Mouse (Mus musculus): ENCODE measurements at regions not wholly inside any gene's neighbourhood (a gene's known extent, or its start where the extent isn't known, plus 50 kb on each side); places are given as distances from the start of the nearest gene placed in this dataset.

DNA sequence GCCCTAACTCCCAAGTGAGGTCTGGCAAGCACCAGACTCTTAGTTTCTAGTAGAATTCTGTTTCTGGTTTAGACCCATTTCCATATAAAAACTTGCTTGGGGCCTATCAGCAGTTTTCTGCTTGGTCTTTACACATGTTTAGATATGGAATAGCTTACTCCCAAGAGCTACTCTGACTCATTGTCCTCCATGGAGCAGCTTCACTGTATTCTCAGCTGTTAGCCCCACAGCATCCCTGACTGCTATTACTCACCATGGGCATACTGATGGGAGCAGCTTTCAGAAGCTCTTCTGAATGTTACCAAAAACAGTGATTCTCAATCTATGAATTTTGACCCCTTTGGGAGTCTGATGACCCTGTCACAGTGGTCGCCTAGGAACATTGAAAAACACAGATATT is 630.1 kb upstream of the 4930452B06Rik start:
- Histone ChIP-seq H3K4me3 (ENCODE audit: low read depth, low read length) (no peak overlapping the region), H3K4me2 (ENCODE audit: low read length) (no peak overlapping the region), H3K27ac (ENCODE audit: low read depth, low read length) (no peak overlapping the region), H3K9me3 (replicated peaks; ENCODE audit: control insufficient read depth, low read length) (no peaks in the 10 kb centered on the region), H3K27me3 (replicated peaks; ENCODE audit: control insufficient read depth, insufficient read depth, low read length) (no peaks in the 10 kb centered on the region), H3K4me1 (ENCODE audit: control insufficient read depth, insufficient read depth, low read length) (no peaks in the 10 kb centered on the region), H3K36me3 (ENCODE audit: control insufficient read depth, insufficient read depth, low read length) (no peaks in the 10 kb centered on the region), H3K9ac (ENCODE audit: low read length) (no peak overlapping the region)
- ATAC-seq (no peak), DNase-seq (ENCODE audit: low spot score) (no peak)
- WGBS, result 83% methylated on average over 1 of the region's 1 CpGs

DNA sequence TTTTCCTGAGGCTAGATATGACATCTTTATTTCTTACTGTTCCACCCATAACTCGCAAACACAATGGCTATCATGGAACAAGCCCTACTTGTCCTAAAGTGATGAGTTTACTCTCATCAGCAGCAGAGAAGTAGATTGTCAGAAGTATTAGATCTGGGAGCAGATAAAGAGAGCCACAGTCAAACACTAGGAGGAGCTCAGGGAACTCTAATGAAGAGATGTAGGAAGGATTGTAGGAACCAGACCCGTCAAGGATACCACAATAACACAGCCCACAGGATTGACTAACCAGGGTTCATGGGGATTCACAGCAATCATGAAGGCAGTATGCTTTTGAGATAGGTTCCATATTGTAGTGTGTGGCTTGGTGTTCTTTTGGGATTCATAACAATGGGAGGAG is 628.5 kb upstream of the 4930452B06Rik start:
- Histone ChIP-seq H3K4me2 (ENCODE audit: low read length) (no peak overlapping the region), H3K27me3 (replicated peaks; ENCODE audit: control insufficient read depth, insufficient read depth, low read length) (no peaks in the 10 kb centered on the region), H3K9me3 (replicated peaks; ENCODE audit: control insufficient read depth, low read length) (no peaks in the 10 kb centered on the region), H3K4me1 (ENCODE audit: control insufficient read depth, insufficient read depth, low read length) (no peaks in the 10 kb centered on the region), H3K4me3 (ENCODE audit: low read depth, low read length) (no peak overlapping the region), H3K27ac (ENCODE audit: low read depth, low read length) (no peak overlapping the region), H3K36me3 (ENCODE audit: control insufficient read depth, insufficient read depth, low read length) (no peaks in the 10 kb centered on the region), H3K9ac (ENCODE audit: low read length) (no peak overlapping the region)
- WGBS, result 84% methylated on average over 2 of the region's 2 CpGs
- DNase-seq (ENCODE audit: low spot score), result no peak
- no peak for ATAC-seq

DNA sequence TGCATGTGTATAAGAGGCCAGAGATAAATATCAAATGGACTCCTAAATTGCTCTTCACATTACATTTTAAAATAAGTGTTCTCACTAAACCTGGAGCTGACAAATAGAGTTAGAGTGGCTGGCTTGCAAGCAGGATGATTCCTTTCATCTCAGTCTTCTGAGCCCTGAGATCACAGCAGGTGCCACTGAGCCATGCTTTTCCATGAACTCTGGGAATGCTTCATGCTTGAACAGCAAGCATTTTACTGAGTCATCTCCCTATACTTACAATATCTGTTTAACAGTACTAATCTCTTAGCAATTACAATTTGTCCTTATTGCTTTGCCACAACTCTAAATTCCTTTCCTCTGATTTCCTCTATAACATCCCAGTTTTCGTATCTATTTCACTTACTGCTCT is 622.1 kb upstream of the 4930452B06Rik start:
- ATAC-seq, result no peak
- H3K4me2 ChIP-seq (ENCODE audit: low read length), result no peak overlapping the region
- no peak overlapping the region for H3K27ac ChIP-seq (ENCODE audit: low read depth, low read length)
- H3K9ac ChIP-seq (ENCODE audit: low read length), result no peak overlapping the region
- no peaks in the 10 kb centered on the region for H3K4me1 ChIP-seq (ENCODE audit: control insufficient read depth, insufficient read depth, low read length)
- no peaks in the 10 kb centered on the region for H3K9me3 ChIP-seq (replicated peaks; ENCODE audit: control insufficient read depth, low read length)
- H3K4me3 ChIP-seq (ENCODE audit: low read depth, low read length), result no peak overlapping the region
- no peaks in the 10 kb centered on the region for H3K36me3 ChIP-seq (ENCODE audit: control insufficient read depth, insufficient read depth, low read length)
- 76% methylated on average over 1 of the region's 1 CpGs for WGBS
- H3K27me3 ChIP-seq (replicated peaks; ENCODE audit: control insufficient read depth, insufficient read depth, low read length), result no peaks in the 10 kb centered on the region
- no peak for DNase-seq (ENCODE audit: low spot score)

DNA sequence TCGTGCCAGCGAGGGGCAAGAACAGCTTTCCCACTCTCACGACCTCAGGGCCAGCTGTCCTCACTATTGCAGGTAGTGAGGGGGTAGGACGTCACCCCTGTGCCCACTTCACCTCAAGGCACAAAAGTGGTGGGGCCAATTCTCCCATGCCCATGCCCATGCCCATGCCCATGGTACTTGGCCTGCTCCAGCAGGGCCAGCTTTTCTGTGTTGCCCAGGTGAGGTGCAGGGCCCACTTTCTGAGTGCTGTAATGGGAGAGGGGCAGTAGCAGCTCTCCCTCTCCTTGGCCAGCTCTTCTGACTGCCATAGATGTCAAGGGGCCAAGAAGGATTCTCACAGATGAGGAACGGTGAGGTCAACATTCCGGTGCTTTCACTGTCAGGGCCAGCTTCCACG is 619.6 kb upstream of the 4930452B06Rik start:
- Histone ChIP-seq H3K27ac (ENCODE audit: low read depth, low read length) (no peak overlapping the region), H3K27me3 (replicated peaks; ENCODE audit: control insufficient read depth, insufficient read depth, low read length) (no peaks in the 10 kb centered on the region), H3K9me3 (replicated peaks; ENCODE audit: control insufficient read depth, low read length) (no peaks in the 10 kb centered on the region), H3K4me3 (ENCODE audit: low read depth, low read length) (no peak overlapping the region), H3K4me2 (ENCODE audit: low read length) (no peak overlapping the region), H3K36me3 (ENCODE audit: control insufficient read depth, insufficient read depth, low read length) (no peaks in the 10 kb centered on the region), H3K4me1 (ENCODE audit: control insufficient read depth, insufficient read depth, low read length) (no peaks in the 10 kb centered on the region), H3K9ac (ENCODE audit: low read length) (no peak overlapping the region)
- DNase-seq (ENCODE audit: low spot score) (no peak), ATAC-seq (no peak)
- WGBS, result 89% methylated on average over 7 of the region's 7 CpGs

DNA sequence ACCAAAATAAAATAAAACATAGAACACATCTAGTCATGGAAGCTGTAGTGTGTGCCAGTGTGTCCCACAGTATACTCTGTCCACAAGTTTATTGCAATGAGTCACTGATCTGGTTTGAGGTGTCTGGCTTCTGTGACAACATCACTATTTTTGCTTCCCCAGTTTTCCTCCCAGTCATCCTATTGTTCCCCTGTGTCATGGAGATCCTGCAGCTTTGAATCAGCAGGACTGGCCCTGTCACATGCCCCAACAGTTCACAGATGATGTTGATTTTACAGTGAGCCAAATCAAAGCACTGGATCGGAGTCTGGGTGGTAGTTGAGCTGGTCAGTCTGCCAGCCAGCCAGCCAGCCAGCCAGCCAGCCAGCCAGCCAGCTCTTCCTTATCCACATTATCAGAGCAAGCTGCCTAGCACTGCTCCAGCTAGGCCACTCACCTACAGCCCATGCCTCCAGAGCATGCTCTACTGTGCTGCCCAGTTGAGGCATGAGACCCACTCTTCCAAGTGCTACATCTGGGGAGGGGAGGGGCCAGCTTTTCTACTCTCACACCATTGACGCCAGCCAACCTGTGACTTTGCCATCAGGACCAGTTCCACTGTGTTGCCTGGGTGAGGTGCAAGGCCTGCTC is 619.1 kb upstream of the 4930452B06Rik start:
- 87% methylated on average over 2 of the region's 2 CpGs for WGBS
- Histone ChIP-seq H3K4me1 (ENCODE audit: control insufficient read depth, insufficient read depth, low read length) (no peaks in the 10 kb centered on the region), H3K4me3 (ENCODE audit: low read depth, low read length) (no peak overlapping the region), H3K36me3 (ENCODE audit: control insufficient read depth, insufficient read depth, low read length) (no peaks in the 10 kb centered on the region), H3K27me3 (replicated peaks; ENCODE audit: control insufficient read depth, insufficient read depth, low read length) (no peaks in the 10 kb centered on the region), H3K9me3 (replicated peaks; ENCODE audit: control insufficient read depth, low read length) (no peaks in the 10 kb centered on the region), H3K4me2 (ENCODE audit: low read length) (no peak overlapping the region), H3K9ac (ENCODE audit: low read length) (no peak overlapping the region), H3K27ac (ENCODE audit: low read depth, low read length) (no peak overlapping the region)
- DNase-seq (ENCODE audit: low spot score) (no peak), ATAC-seq (no peak)

DNA sequence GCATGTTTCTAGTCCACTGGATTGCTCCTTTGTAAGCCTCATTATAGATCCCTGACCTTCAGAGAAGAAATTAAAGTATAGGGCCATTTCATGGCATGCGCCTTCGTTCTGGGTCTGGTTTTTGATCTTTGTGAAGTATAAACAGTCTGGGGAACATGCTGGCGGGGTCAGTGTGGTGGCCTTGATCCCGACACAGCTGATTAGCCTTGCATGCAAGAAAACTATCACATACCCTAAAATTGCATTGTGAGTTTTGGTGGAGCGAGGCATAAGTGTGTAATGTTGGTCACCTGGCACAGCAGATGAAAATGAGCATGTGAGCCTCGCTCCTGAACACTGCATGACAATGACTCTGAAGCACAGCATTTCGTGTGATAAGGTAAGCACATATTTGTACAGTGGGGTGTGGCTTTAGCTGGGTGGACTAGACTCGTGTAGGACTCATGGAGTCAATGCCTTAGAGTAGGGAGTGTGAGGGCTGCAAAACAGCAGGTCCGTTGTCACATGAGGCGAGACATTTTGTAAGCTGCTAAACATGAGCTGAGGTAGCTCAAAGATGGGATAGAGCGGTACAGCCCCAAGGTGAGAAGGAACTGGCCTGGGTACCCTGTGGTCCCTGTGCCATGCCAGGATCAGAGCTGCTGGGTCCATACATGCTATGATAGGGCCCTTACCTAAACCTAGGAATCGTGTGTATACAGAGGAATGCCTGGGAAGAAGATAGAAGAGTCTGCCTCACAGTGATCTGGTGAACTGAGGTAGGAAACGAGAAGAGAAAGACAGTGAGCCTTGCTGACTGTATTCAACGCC is 601.4 kb upstream of the 4930452B06Rik start:
- H3K27ac ChIP-seq (ENCODE audit: low read depth, low read length), result no peak overlapping the region
- WGBS, result 85% methylated on average over 14 of the region's 14 CpGs
- ATAC-seq, result no peak

DNA sequence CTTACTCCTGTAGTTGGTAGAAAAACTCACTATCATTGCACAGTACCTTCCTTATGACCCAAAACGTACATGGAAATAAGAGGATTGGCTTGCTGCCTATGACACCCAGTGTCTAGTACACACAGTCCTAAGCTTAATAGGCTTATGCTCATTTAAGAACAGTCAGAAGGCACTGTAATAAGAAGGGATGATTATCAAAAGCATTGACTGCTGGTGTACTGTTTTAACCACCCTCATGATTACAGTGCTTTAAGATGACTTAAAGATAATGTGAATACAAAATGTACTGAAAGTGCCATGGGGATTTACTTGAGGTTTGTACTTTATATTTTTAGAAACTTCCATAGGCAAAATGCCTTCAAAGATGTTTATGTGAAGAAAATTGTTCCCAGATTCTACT is 586.0 kb upstream of the 4930452B06Rik start:
- ATAC-seq (no peak), DNase-seq (ENCODE audit: low spot score) (no peak)
- no peak overlapping the region for H3K27ac ChIP-seq (ENCODE audit: low read depth, low read length)
- no peak overlapping the region for H3K4me2 ChIP-seq (ENCODE audit: low read length)
- H3K27me3 ChIP-seq (replicated peaks; ENCODE audit: control insufficient read depth, insufficient read depth, low read length), result no peaks in the 10 kb centered on the region
- H3K9ac ChIP-seq (ENCODE audit: low read length), result no peak overlapping the region
- no peak overlapping the region for H3K4me3 ChIP-seq (ENCODE audit: low read depth, low read length)
- no peaks in the 10 kb centered on the region for H3K4me1 ChIP-seq (ENCODE audit: control insufficient read depth, insufficient read depth, low read length)
- H3K36me3 ChIP-seq (ENCODE audit: control insufficient read depth, insufficient read depth, low read length), result no peaks in the 10 kb centered on the region
- 88% methylated on average over 1 of the region's 1 CpGs for WGBS
- H3K9me3 ChIP-seq (replicated peaks; ENCODE audit: control insufficient read depth, low read length), result no peaks in the 10 kb centered on the region

More for the DNA sequence above, 601.4 kb upstream of the 4930452B06Rik start:
- Histone ChIP-seq H3K4me3 (ENCODE audit: low read depth, low read length) (no peak overlapping the region), H3K9ac (ENCODE audit: low read length) (no peak overlapping the region), H3K27me3 (replicated peaks; ENCODE audit: control insufficient read depth, insufficient read depth, low read length) (no peaks in the 10 kb centered on the region), H3K36me3 (ENCODE audit: control insufficient read depth, insufficient read depth, low read length) (no peaks in the 10 kb centered on the region), H3K4me1 (ENCODE audit: control insufficient read depth, insufficient read depth, low read length) (no peaks in the 10 kb centered on the region), H3K4me2 (ENCODE audit: low read length) (no peak overlapping the region), H3K9me3 (replicated peaks; ENCODE audit: control insufficient read depth, low read length) (no peaks in the 10 kb centered on the region)
- no peak for DNase-seq (ENCODE audit: low spot score)

DNA sequence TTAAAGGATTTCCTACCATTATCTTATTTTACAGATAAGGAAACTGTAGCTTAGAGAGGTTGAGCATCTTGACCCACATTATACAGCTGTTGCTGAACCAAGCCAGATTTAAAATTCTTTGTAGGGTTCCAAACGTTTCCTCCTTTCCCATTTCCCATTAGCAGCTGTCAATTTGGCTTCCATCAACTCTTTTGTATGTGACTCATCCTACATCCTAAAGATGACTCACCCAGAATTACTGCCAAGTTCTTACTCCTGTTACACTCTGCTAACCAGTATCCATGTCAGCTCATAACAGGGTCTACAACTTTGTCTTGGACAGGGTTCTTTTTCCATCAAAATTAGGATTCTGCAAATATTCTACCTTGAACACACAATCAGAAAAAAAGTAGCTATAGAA is 579.2 kb upstream of the 4930452B06Rik start:
- WGBS, result 21% methylated on average over 1 of the region's 1 CpGs
- DNase-seq (ENCODE audit: low spot score) (no peak), ATAC-seq (no peak)
- no peaks in the 10 kb centered on the region for H3K36me3 ChIP-seq (ENCODE audit: control insufficient read depth, insufficient read depth, low read length)
- no peaks in the 10 kb centered on the region for H3K27me3 ChIP-seq (replicated peaks; ENCODE audit: control insufficient read depth, insufficient read depth, low read length)
- no peak overlapping the region for H3K4me2 ChIP-seq (ENCODE audit: low read length)
- H3K4me3 ChIP-seq (ENCODE audit: low read depth, low read length), result no peak overlapping the region
- no peaks in the 10 kb centered on the region for H3K4me1 ChIP-seq (ENCODE audit: control insufficient read depth, insufficient read depth, low read length)
- no peak overlapping the region for H3K9ac ChIP-seq (ENCODE audit: low read length)
- no peak overlapping the region for H3K27ac ChIP-seq (ENCODE audit: low read depth, low read length)
- no peaks in the 10 kb centered on the region for H3K9me3 ChIP-seq (replicated peaks; ENCODE audit: control insufficient read depth, low read length)

DNA sequence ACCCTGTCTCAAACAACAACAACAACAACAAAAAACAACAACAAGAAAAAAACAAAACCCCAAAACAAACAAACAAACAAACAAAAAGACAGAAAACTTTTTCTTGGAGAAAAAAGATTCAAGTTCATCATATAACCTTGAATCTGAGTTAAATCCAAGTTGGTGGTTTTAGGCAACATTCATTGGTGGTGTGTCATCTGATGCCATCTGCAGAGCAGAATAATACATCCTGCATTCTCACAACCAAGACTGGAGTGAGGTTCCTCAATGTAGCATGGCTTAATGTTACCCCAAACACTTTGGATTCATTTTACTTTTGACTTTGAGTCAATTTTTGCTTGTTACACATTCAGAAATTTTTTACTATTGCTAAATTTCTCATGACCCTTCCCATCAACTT is 577.3 kb upstream of the 4930452B06Rik start:
- ATAC-seq (no peak), DNase-seq (ENCODE audit: low spot score) (no peak)
- no peak overlapping the region for H3K4me2 ChIP-seq (ENCODE audit: low read length)
- no peaks in the 10 kb centered on the region for H3K36me3 ChIP-seq (ENCODE audit: control insufficient read depth, insufficient read depth, low read length)
- no peak overlapping the region for H3K4me3 ChIP-seq (ENCODE audit: low read depth, low read length)
- H3K9ac ChIP-seq (ENCODE audit: low read length), result no peak overlapping the region
- no peaks in the 10 kb centered on the region for H3K9me3 ChIP-seq (replicated peaks; ENCODE audit: control insufficient read depth, low read length)
- no peaks in the 10 kb centered on the region for H3K27me3 ChIP-seq (replicated peaks; ENCODE audit: control insufficient read depth, insufficient read depth, low read length)
- no peak overlapping the region for H3K27ac ChIP-seq (ENCODE audit: low read depth, low read length)
- H3K4me1 ChIP-seq (ENCODE audit: control insufficient read depth, insufficient read depth, low read length), result no peaks in the 10 kb centered on the region

All from forebrain, embryonic 14.5 days (tissue).